Mouse (Mus musculus): ENCODE results near the gene Dnajc5.

Dnajc5 gene

GRCm38 (mm10) chr2:181589011-181589731 is 68.9 kb downstream of the Dnajc5 start:
- DNase-seq (ENCODE audit: low read depth, low spot score), result peak; percentile 45

DNA sequence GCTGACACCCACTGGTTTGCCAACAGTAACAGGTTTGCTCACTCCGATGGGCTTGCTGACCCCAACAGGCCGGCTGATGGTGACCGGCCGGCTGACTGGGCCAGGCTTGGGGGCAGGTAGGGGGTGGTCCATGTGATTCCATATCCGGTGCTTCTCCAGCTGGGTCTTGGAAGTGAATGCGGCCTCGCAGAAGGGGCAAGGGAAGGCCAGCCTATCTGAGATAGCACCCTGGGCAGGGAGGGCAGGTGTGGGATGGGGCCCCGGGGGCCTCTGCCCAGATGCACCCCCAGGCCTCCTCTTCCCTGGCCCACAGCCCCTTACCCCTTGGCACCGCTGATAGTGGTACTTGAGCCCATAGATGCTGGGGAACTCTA is 69.4 kb downstream of the Dnajc5 start:
- DNase-seq (ENCODE audit: low read depth, low spot score), result no peak

DNA sequence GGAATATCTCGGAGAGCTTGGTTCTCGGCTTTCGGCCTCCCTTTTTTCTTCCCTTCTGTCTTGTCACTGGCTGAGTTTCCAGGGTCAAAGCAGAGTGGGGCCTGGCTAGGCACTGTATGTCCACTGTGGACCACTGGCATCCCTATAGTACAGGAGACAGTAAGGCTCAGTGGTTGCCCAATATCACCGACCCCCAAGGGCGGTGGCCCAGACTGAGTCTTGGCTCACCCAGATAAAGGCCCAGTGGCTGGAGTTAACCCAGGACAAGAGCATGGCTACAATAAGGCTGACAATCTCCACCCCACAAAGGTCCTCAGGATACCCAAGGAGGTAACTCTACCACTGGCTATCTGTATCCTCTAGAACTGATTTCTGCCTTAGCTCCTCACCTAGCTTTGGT is 70.2 kb downstream of the Dnajc5 start:
- DNase-seq (ENCODE audit: low read depth, low spot score), result no peak

DNA sequence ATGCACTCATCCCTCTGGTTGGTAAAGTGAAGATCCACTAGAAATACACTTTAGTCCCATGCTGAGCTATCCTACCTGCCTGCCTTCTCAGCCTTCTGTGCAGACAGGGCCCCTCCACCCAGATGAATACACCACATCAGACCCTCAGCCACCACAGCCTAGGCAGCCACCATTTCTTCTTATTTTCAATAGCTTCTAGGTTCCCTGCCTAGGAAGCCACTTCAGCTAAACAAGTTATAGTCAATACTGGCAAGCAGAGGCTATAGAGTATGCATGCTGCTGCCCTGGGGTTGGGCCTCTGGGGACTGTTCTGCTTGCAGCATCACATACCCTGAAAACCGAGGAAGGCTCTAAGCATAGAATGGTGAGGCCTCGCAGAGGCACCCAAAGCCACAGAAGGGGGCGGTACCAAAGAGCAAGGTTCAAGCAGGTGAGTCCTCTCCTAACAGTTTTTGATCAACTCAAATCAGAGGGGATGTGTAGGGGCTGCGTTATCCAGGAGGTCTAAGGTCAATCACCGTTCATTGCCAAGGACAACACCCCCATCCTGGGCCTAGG is 71.3 kb downstream of the Dnajc5 start, which contains the start of gene Prpf6:
Prpf6 (plus strand) TSS at position 341 of the 558 bp plus-strand sequence.
- DNase-seq (ENCODE audit: low read depth, low spot score), result no peak

DNA sequence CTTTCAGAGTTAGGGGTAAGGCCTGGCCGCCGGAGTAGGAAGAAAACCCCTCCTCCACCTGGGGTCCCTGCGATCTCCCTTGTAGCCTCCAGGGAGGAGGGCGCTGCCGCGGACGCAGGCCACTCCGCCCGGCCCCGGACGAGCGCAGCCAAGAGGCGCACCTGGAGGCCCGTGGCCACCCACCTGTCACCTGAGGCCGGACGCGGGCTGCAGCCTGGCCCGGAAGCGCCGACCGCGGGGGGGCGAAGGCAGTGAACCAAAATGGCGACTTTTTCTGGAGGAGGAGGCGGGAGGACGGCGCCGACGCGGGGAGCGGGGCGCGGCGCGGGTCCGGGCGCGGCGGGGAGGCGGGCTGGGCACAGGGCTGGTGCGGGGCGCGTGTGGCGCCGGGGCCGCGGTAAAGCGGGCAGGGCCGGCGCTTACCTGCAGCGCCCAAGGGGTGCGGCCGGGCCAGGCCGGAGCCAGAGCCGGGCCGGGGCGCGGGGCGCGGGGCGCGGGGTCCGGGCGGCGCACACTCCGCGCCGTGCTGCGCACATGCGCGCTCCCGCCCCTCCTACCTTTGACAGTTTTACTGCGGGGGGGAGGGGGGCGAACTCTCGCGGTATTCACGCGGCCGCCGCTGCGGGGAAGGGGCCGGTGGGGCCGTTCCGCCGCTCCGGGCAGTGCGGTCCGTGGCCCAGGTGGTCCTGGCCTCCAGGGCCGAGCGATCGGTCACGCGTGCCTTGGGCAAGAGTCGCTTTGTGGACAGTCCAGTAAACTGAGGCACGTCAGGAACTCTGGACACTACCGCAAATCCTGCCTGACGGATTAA is 72.2 kb downstream of the Dnajc5 start, which contains the start of gene Zfp512b:
Zfp512b (minus strand) TSS at position 573 of the 811 bp plus-strand sequence.
- peak; percentile 82 for DNase-seq (ENCODE audit: low read depth, low spot score)

GRCm38 (mm10) chr2:181593042-181593421 is 72.7 kb downstream of the Dnajc5 start:
- peak; percentile 50 for DNase-seq (ENCODE audit: low read depth, low spot score)

DNA sequence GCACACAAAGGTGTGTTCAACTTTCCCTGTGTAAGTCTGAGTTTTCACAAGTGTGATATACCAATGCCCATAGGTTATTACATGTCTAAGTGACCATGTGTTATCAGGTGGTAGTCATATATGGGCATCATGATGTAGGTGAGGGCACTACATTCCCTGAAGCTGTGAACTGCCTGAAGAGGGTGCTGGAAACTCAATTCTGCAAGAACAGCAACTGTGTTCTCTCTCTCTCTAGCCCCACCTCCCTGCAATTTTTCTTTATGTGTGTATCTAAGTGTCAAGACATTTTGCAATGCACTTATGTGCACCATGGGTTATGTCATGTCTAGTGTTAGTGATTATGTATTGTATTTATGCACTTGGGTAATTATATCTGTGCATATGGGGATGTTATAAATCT is 73.7 kb downstream of the Dnajc5 start:
- no peak for DNase-seq (ENCODE audit: low read depth, low spot score)

DNA sequence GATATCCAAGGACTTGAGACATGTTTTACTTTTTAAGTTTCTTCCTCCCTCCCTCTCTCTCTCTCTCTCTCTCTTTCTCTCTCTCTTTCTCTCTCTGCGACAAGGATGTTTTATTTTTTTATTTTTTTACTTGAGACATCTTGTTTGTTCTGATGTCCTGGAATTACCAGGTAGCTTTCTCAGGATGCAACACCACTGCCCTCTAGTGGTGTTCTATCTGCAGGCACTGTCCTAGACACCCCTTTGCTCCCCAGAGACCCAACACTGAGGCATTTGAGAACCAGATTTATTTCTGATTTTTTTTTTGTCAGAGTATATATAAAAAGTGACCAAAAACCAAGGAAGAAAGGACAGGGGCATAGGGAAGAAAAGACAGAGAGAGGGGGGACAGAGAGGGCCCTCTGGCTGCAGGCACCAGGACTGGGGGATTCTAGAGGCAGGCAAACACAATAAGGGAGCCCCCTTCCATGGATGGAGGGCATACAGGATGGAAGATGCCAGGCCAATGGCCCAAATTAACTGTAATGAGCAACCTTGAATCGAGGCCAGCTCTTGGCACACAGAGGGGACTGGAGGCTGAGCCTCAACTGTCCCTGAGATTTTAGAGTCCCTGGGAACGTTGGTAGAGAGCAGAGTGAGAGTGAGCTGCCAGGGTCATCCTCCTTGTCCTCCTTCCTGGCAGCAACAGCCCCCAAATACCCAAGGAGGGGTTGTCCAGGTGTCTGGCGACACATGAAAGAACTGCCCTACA is 74.8 kb downstream of the Dnajc5 start:
- peak; percentile 81 for DNase-seq (ENCODE audit: low read depth, low spot score)

- DNase-seq (ENCODE audit: low read depth, low spot score), result no peak
Observed at GRCm38 (mm10) chr2:181596221-181596960, 76.1 kb downstream of the Dnajc5 start.

DNA sequence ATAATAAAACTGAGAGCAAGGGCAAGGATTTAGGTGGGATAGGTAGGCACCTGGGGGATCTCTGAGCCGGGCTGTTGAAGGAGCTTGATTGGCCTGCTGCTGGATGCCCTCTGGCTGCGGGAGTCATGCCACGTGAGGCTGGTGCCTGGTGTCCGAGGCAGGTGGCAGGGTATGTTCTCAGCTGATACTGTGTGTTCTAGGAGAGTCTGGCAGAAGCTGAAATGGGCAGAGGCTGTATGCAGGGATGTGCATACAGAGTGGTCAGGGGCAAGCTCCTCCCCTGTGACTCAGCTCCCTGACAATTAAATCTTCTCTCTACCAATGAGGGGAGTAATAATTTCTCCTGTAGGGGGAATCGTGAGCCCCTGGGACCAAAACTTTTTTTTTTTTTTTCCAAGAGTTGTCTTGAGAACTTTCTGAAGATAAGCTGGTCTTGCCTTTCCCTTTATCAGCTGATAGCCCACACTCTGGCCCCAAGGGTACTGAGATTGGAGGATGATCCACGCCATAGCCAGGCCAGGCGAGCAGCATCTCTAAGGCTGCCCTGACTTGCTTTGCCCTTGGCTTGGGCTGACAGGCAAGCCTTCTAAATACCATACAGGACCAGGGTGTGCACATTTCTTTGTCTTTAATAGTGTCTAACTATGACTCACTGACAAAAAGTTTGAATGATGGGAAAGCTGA is 77.2 kb downstream of the Dnajc5 start:
- peak; percentile 53 for DNase-seq (ENCODE audit: low read depth, low spot score)

GRCm38 (mm10) chr2:181598454-181599351 is 78.4 kb downstream of the Dnajc5 start, which contains the start of gene Samd10:
Gene Samd10 (minus strand): TSS chr2:181599212.
- peak; percentile 85 for DNase-seq (ENCODE audit: low read depth, low spot score)

GRCm38 (mm10) chr2:181600226-181600758 is 80.0 kb downstream of the Dnajc5 start:
- DNase-seq (ENCODE audit: low read depth, low spot score), result peak; percentile 68

DNA sequence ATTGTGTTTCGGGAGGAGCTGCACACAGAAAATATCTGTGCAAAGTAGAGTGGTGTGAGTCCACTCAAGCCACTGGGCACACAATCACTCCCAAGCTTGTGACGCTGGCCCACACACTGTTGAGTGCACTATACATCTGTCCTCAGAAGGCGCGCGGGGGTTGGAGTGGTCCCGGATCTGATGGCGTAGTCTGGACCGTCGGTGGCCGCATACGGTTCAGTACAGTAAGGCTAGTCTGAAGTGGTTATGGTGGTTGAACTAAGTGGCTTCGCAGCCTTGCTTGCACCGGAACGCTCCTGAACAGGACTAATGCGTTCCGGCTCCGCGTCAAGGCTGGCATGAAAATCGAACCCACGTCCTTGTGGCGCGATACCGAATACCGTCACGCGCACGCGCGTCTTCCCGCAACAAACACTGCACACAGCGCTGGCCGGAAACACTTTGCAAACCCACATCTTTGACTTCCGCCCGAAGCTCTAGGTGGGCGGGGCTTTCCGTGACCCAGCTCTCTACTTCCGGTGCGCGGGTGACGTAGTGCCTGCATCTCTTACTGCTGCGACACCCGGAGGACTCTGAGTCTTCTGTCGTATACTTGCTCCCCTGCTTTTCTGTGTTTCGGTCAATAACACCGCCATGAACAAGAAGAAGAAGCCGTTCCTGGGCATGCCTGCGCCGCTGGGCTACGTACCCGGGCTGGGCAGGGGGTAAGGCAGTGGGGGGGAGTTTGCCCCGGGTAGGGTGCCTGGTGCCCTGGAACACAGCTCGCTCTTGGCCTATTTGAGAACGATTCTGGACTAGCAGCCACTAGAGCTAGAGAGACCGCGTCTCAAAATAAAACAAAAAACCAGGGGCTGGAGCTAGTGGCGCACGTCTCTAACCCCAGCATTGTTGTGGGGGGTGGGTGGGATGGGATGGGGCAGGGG is 80.8 kb downstream of the Dnajc5 start:
- DNase-seq (ENCODE audit: low read depth, low spot score), result peak; percentile 99

GRCm38 (mm10) chr2:181601751-181602145 is 81.5 kb downstream of the Dnajc5 start:
- DNase-seq (ENCODE audit: low read depth, low spot score), result no peak

- no peak for DNase-seq (ENCODE audit: low read depth, low spot score)
Observed at GRCm38 (mm10) chr2:181602367-181602766, 82.1 kb downstream of the Dnajc5 start.

All from brain, adult 2 months (tissue).